Mouse (Mus musculus) heart, adult 2 months (tissue): ENCODE results near the gene Vill.

Source experiments
- CTCF ChIP-seq: fragments of 200-600 bp; IDR thresholded peaks from 2 replicates; pipeline ENCODE4 v1.8.1; 2022; ENCODE audit warnings: antibody characterized with exemption, mild to moderate bottlenecking, moderate library complexity
- EP300 ChIP-seq: fragments of 200-500 bp; IDR thresholded peaks from 2 replicates; pipeline ENCODE4 v1.6.1; 2011; ENCODE audit warnings: low read depth, low read length, control low read depth; ENCODE audit not compliant: insufficient read depth
- POLR2A ChIP-seq: fragments of 200-500 bp; IDR thresholded peaks from 2 replicates; pipeline ENCODE4 v1.6.1; 2011; ENCODE audit warnings: mild to moderate bottlenecking, low read depth, low read length, control low read depth; ENCODE audit not compliant: insufficient read depth

DNA sequence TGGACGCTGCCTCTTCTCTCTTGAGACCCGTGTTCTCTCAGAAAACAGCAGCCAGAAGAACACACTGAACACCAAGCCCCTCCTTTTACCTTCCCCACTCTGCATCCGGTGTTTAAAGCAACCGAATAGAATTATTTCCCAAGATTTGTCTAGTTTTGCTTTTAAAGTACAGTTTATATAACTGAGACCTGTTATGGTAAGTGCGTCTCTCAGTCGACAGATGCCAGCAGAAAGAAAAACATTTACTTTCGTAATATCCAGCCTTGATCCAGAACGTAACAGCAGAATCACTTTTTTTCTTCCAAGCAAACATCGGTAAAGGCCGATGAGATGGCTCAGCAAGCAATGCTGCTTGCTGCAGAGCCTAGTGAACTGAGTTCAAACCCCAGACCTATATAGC is 45.3 kb upstream of the Vill start:
- TF ChIP-seq CTCF (no peak), POLR2A (no peak), EP300 (no peak)
